Mouse (Mus musculus): ENCODE measurements at regions not wholly inside any gene's neighbourhood (a gene's known extent, or its start where the extent isn't known, plus 50 kb on each side); places are given as distances from the start of the nearest gene placed in this dataset.

DNA sequence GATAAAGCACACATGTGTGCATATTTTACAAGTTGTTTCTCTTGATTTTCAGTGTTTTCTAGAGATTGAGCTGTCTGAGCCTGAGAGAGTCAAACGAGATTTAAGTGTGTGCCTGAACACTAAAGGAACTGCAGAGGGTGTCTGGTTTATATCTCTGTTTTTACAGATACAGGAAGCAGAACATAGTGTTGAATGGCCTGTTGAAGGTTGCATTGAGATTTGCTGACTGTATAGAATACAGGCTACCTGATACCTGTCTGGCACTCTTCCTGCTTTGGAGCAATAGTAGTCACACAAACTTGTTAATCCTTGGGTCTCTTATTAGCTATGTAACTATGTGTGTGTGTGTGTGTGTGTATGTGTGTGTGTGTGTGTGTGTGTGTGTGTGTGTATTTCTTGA is 431.7 kb downstream of the Rnf144b start:
- TF ChIP-seq CTCF (IDR thresholded peaks at IDR 0.05; ENCODE audit: insufficient read depth, low read length) (no peak), POLR2A (IDR thresholded peaks at IDR 0.05; ENCODE audit: borderline replicate concordance, extremely low read depth, low read depth, low read length) (no peak)
